Mouse (Mus musculus) G1E (cell line): Measurements from ENCODE around the gene Fam20c.

ENCODE experiments used
- CTCF ChIP-seq: IDR thresholded peaks from 2 replicates; pipeline ENCODE4 v1.5.1; 2012; ENCODE audit warnings: low read depth, low read length, inconsistent platforms, mixed read lengths
- GATA1 ChIP-seq: IDR thresholded peaks from 2 replicates; pipeline ENCODE4 v1.6.1; 2012; ENCODE audit warnings: borderline replicate concordance, low read length, inconsistent platforms, mixed read lengths
- POLR2AphosphoS5 ChIP-seq: IDR thresholded peaks from 2 replicates; pipeline ENCODE4 v1.6.1; 2012; ENCODE audit warnings: low read depth, low read length, inconsistent platforms; ENCODE audit not compliant: insufficient replicate concordance
- TAL1 ChIP-seq: conservative IDR thresholded peaks from 2 replicates; pipeline ENCODE4 v1.6.1; 2012; ENCODE audit warnings: low read depth, low read length, inconsistent platforms, mixed read lengths

GRCm38 (mm10) chr5:138788481-138789211 lies 34.3 kb downstream of the Fam20c start:
- TF ChIP-seq CTCF, result no peak
- no peak for TF ChIP-seq GATA1
- TF ChIP-seq POLR2AphosphoS5, result no peak
- TF ChIP-seq TAL1, result no peak
